Mouse (Mus musculus) CH12F3 (cell line): Measurements from ENCODE around the gene Zdhhc24.

Source experiments
- in situ Hi-C: fragments of 300-500 bp; cut with MboI; formaldehyde crosslinking; loops from 2 replicates; pipeline ENCODE4 v1.14.3; 2020; ENCODE audit warnings: low sequenced_read_pairs

The Zdhhc24 gene

GRCm38 (mm10) chr19:4876755-4877154 is 1.7 kb upstream of the Zdhhc24 start:
- in situ Hi-C loops: no loop called here

DNA sequence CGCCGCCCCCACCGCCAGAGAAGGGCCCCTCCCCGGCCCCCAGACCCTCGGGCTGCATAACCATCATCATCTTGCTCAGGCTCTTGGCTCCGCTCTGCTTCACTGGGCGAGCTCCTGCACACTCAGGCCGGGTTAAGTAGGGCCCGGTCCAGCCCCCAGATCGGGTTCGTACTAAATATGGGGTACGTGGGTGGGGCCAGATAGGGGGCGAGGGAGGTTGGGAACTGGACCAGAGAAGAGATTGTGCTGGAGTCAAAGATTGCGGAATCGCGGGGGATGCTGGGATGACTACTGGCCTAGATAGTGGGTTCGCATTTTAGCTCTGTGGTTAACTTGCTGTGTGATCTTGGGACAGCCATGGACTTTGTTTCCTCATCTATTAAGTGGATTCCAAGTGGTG is 683 bp upstream of the Zdhhc24 start, which contains the start of gene Actn3:
TSS of gene Actn3 (minus strand) at position 125 of the 400 bp plus-strand sequence.
- in situ Hi-C loops: no loop called here

- in situ Hi-C loops: no loop called here
Observed at GRCm38 (mm10) chr19:4879324-4879703, 846 bp downstream of the Zdhhc24 start.

DNA sequence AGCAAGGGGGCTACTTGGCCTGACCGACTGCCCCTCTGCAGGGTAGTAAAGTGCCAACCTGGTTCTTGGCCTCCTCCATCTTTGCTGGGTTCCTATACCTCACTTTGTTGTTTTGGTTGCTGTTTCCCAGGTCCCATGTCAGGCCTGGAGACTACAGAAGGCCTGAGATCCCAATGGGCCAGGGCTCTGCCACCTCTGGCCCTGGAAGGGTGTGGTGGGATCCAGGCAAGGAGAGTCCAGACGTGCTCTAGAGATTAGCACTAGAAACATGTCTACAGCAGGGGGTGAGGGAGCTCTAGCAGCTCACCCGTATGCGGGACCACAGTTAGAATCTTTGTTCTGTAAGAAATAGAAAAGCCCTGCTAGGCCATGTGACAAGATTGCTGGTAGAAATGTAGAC is 5.5 kb downstream of the Zdhhc24 start:
- in situ Hi-C loops: no loop called here

- in situ Hi-C loops: no loop called here
Observed at GRCm38 (mm10) chr19:4889791-4890190, 11.3 kb downstream of the Zdhhc24 start.

GRCm38 (mm10) chr19:4891798-4892197 is 13.3 kb downstream of the Zdhhc24 start:
- in situ Hi-C loops: no loop called here

- in situ Hi-C loops: no loop called here
Observed at GRCm38 (mm10) chr19:4896780-4897520, 18.5 kb downstream of the Zdhhc24 start.

- in situ Hi-C loops: no loop called here
Observed at GRCm38 (mm10) chr19:4898972-4899371, 20.5 kb downstream of the Zdhhc24 start.

GRCm38 (mm10) chr19:4899888-4900287 is 21.4 kb downstream of the Zdhhc24 start:
- in situ Hi-C loops: no loop called here

GRCm38 (mm10) chr19:4905979-4906794 is 27.7 kb downstream of the Zdhhc24 start, which contains the start of gene Bbs1:
TSS of gene Bbs1 (minus strand) at chr19:4906628.
- in situ Hi-C loops: no loop called here

- in situ Hi-C loops: no loop called here
Observed at GRCm38 (mm10) chr19:4908107-4908506, 29.6 kb downstream of the Zdhhc24 start.

GRCm38 (mm10) chr19:4909376-4909775 is 30.9 kb downstream of the Zdhhc24 start:
- in situ Hi-C loops: no loop called here

GRCm38 (mm10) chr19:4915924-4916603 is 37.6 kb downstream of the Zdhhc24 start:
- in situ Hi-C loops: no loop called here

- in situ Hi-C loops: no loop called here
Observed at GRCm38 (mm10) chr19:4916827-4917226, 38.4 kb downstream of the Zdhhc24 start.

- in situ Hi-C loops: no loop called here
Observed at GRCm38 (mm10) chr19:4919652-4920051, 41.2 kb downstream of the Zdhhc24 start.

- in situ Hi-C loops: no loop called here
Observed at GRCm38 (mm10) chr19:4925121-4925860, 46.8 kb downstream of the Zdhhc24 start.

GRCm38 (mm10) chr19:4927904-4928531 is 49.5 kb downstream of the Zdhhc24 start, which contains the start of gene Dpp3:
TSS of gene Dpp3 (minus strand) at chr19:4928287.
- in situ Hi-C loops: no loop called here

- in situ Hi-C loops: no loop called here
Observed at GRCm38 (mm10) chr19:4928781-4929180, 50.3 kb downstream of the Zdhhc24 start.
